Mouse (Mus musculus) common myeloid progenitor, adult 5-6 weeks (primary cell): Measurements from ENCODE around the gene A830031A19Rik. TPM values are rescaled to one million over a fixed set of nuclear protein-coding genes. Genes with fewer than 3 reads are reported as not detected.

Experiments used
- ATAC-seq: replicated peaks from 2 replicates; pipeline ENCODE4 v1.8.0; 2016; ENCODE audit warnings: low read depth, mild to moderate bottlenecking, moderate TSS enrichment, inconsistent platforms; ENCODE audit not compliant: poor library complexity, severe bottlenecking
- total RNA-seq: library from RNA; stranded (forward); fragments of 200-1000, 187-1606 nt; gene quantifications from 2 replicates; pipeline ENCODE4 v1.2.3, GENCODE M21; 2017

The A830031A19Rik gene
- not detected in 2 replicates for total RNA-seq

- ATAC-seq, result no peak
These were observed at the start of gene A830031A19Rik for GRCm38 (mm10) chr11:24074634-24075104. TSS of gene A830031A19Rik (minus strand) at chr11:24075054.

DNA sequence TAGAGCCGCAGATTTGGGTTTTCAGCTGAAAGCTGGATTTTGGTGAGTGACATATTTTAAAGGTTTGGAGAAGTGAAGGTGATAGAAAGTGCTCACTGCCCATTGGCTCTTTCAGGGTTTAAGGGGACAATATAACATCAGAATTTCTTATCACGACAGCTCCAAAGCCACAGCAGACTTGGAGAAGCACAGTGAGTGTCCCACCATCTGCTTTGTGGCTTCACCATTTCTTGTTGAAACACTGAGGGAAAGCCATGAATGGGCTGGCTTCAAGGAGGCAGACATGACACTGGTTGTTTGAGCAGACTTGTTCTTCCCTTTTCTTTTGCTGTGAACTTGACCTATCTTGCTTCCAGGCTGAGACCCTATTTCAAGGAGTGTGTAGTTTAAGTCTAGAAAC, 49.1 kb upstream of the A830031A19Rik start:
- peak; percentile 51 for ATAC-seq

DNA sequence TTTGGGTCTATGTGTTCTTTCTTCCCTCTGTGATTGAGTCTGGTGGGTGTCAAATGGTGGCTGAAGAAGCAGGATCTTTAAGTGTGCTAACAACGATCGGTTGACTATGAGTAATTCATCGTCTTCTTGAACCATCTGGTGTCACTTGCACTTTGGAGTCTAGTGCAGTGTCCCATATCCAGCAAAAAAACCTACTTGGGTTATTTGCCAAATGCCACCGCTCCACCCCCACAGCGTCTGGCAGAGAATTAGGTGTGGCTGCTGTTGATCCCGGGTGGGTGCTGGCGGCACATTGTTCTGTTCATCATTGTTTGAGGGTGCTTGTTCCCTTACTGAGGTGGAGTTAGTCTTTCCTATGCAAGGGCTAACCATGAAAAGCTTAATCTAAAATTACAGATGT, 48.0 kb upstream of the A830031A19Rik start:
- no peak for ATAC-seq

- ATAC-seq, result no peak
These were observed 46.3 kb upstream of the A830031A19Rik start for GRCm38 (mm10) chr11:24121136-24121535.

- no peak for ATAC-seq
These were observed 41.9 kb upstream of the A830031A19Rik start for GRCm38 (mm10) chr11:24116582-24117318.

- ATAC-seq, result no peak
These were observed 41.2 kb upstream of the A830031A19Rik start for GRCm38 (mm10) chr11:24116041-24116440.

DNA sequence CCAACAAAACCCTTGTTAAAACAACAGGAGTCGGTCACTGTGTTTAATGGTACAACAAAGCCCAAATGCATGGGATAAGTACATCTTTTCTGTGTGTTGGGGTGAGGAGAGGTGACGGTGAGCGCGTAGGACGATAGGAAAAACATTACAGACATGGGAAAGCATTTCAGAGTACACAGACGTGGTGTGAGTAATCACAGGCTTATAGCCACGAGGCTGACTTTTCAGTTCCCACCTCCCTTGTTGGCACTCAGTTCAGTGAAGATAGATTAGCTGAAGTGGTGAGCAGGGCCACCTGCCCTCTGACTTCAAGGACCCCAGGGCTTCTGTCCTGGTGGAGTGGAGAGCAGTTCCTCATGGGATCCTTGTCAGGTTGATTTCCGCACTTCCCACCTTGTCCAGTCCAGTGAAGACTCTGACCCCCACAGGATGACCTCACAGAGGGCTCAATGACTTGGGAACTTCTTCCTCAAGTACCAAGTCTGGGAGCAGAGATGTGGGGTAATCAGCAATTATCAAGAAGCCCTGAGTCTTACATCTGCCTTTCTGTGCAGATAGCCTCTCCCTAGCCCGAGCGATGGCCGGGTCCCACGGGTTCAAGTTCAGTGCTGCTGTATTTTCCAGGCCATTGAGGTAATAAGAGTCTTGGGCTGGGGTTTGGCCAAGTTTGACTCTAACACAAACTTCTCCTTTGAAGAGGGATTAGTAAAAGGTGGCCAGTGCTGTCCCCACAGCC, 40.3 kb upstream of the A830031A19Rik start:
- ATAC-seq, result no peak

GRCm38 (mm10) chr11:24111720-24112119, 36.9 kb upstream of the A830031A19Rik start:
- ATAC-seq, result peak; percentile 59

DNA sequence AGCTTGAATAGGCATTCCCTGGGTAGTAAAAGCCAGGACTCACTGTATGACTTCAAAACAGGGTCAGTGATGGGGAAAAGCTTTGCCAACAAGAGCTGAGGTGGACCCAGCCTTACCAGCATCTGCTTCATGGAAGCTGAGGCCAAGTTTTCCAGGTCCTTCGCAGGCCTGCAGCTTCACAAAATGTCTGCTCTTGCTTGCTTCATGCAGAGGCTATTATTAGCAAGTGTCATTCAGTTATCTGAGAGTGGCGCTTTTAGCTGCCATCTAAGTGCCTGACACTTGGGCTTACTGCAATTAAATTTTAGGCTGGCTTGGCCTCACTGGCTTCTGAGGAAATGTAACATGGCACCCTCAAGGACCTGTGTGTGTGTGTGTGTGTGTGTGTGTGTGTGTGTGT, 35.3 kb upstream of the A830031A19Rik start:
- no peak for ATAC-seq

- ATAC-seq, result no peak
These were observed 34.5 kb upstream of the A830031A19Rik start for GRCm38 (mm10) chr11:24109388-24109787.

GRCm38 (mm10) chr11:24108974-24109373, 34.1 kb upstream of the A830031A19Rik start:
- no peak for ATAC-seq

DNA sequence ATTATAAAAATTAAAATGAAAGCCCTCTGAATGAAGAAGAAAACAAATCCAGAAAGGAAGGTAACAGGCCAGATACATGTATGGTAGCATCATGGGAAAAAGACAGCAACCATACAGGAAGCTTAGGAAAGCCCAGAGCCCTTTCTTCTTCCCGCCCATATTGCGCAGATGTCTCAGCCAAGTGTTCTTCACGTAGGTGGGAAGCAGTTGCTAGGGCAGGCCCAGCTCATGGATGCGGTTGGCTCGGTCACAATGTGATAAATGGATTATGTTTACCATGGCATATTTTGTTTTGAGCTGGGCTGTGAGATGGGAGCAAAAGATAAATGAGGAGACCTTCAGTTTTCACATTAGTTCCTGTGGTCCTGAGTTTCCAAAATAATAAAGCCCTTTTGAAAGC, 32.6 kb upstream of the A830031A19Rik start:
- ATAC-seq, result no peak

- 0 out of 2 replicates have a peak, but pooled peaks have one; percentile 7 for ATAC-seq
These were observed 28.4 kb upstream of the A830031A19Rik start for GRCm38 (mm10) chr11:24103128-24103742.

GRCm38 (mm10) chr11:24102372-24102771, 27.5 kb upstream of the A830031A19Rik start:
- peak; percentile 51 for ATAC-seq

DNA sequence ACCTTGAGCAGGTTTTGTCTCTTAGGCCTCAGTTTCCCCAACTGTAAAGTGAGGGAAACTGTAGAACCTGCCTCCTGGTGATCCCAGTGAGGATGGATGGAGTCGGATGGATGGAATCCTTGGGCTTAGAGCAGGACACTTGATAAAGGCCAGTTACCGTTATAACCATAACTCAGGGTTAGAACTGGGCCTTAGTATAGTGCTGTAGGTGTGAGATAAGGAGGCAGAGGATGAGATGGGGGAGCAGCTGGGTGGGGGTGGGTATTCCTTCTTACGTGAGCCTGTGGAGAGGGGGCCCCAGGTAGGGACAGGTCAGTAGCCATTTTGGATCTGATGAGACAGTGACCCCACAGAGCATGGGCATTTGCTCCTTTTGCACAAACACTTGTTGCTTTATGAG, 26.8 kb upstream of the A830031A19Rik start:
- ATAC-seq, result no peak

- ATAC-seq, result peak; percentile 31; the same call in 1 of the 2 replicates
These were observed 25.7 kb upstream of the A830031A19Rik start for GRCm38 (mm10) chr11:24100449-24101070.

DNA sequence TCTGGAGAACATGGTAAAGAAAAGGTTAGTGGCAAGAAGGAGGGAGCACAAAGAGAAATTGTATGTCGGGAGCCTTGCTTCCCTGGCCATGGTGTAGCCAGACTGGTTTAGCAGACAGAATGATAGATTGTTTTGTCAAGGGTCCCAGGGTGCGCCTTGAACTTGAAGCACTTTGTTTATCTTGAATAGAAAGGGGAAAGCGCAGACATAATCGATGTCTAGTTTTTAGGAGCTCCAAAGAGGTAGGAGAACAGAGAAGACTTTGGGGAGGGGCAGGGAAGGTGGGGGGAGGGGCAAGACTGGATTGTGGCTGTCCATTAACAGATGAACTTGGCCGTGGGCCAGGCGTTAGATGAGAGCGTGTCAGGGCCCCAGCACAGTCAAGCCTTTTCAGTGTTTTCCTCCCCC, 25.0 kb upstream of the A830031A19Rik start:
- no peak for ATAC-seq

- 0 out of 2 replicates have a peak, but pooled peaks have one; percentile 21 for ATAC-seq
These were observed 24.4 kb upstream of the A830031A19Rik start for GRCm38 (mm10) chr11:24099215-24099614.

DNA sequence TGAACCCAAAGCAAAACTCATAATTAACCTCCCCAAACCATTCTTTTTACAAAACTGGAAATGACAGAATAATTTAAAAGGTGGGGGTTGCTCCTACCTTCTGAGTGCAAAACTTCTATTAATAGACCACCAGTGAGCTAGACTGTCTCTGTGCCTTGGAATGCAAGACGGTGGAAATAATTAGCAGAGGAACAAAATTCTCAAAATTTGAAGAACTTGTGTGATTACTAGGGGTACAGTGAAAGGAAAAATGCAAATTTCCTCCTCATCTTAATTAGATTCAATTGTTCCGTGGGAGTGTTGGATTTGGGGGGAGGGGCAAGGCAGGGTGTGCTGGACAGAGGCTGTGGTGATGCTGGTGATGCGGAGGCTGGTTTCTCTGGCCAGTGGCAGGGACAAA, 23.8 kb upstream of the A830031A19Rik start:
- no peak for ATAC-seq

DNA sequence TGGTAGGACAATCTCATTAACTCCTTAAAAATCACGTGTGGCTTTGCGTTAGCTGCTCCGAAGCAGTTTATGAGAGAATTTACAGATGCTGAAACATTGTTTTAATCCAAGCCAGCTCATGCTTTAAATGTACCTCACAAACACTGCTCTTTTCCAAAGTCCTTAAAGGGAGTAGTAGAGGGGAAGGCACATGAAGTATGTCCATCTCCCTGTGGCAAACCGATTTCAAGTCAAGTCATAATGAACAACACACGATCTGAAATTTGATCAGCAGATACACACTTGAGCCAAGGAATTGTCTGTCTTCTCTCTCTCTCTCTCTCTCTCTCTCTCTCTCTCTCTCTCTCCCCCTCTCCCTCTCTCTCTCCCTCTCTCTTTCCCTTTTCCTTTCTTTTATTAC, 23.2 kb upstream of the A830031A19Rik start:
- no peak for ATAC-seq
